Mouse (Mus musculus) testis, postnatal 10 days (tissue): ENCODE data around the gene Ccdc92.

Source experiments
- DNase-seq: peaks from one replicate; pipeline ENCODE4 v3.0.0; 2021; ENCODE audit warnings: low spot score

Gene Ccdc92

DNA sequence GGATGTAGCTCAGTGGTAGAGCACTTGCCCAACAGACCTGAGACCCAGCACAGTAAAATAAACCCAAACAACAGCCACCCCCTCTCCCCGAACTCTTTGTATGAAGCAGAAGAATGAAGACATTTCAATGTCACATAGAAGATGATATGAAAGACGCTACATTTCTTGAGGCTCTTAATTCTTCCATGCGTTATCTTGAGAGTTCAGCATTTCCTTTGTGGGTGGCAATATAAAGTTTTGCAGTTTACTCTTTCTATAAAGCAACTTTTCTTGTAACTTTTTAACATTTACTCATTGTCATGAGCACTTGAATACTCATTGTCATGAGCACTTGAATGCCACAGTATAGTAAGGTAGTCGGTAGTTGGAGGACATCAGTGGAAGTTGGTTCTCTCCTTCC is 8.0 kb downstream of the Ccdc92 start:
- no peak for DNase-seq

- no peak for DNase-seq
Measured at GRCm38 (mm10) chr5:124853079-124853478, 9.1 kb downstream of the Ccdc92 start.

DNA sequence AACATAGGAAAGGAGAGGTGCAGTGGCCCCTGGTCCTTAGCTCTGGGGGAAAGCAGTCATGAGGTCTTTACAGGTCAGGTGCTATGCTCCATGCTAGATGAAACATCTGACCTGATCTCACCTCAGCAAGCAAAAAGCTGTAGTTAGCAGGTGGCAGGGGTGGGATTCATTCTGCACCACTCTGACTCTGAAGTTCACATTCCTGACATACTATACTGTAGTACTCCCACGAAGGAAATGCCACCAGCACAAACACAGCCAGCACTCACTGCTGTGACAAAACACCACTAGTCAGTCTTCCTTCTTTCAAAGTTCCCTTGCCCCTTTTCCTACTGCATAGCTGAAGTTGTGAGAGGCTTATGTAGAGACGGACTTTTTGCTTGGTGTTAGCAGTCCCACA is 9.9 kb downstream of the Ccdc92 start:
- no peak for DNase-seq

DNA sequence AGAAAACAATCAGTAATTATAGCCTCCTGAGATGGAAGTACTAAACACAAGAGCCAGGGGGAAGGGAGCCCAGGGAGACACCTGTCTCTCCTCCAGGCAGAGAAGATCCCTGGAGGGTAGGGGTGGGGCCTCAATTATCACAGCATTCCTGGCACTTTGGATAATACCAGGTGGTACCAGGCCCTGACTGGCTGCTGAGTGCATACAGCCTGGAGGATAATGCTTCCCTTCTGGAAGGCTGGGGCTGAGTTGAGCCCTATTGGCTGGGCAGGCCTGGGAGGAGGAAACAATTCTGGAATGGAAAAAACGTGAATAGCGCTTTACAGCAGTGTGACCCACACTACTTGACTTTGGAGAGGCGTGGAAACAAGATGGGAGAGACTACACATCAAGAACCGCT is 10.7 kb downstream of the Ccdc92 start:
- DNase-seq, result no peak

DNA sequence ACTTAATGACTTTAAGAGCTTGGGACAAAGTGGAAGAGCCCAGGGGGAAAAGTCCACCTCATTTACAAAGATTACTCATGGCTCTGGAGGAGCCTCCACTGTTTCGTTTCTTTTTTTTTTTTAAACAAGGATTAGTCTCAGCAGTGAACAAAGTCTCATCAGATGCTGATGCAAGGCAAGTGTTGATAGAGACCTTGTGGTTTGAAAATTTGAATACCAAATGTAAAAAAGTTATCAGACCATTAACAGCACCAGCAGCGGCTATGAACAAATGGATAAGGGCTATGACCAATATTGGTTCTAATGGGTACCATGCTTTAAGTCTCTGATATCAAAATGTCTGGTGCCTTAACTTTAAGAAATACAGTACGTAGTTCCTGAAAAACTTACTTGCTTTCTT is 13.2 kb downstream of the Ccdc92 start:
- no peak for DNase-seq

- no peak for DNase-seq
Measured at GRCm38 (mm10) chr5:124847014-124847413, 15.2 kb downstream of the Ccdc92 start.

- DNase-seq, result no peak
Measured at GRCm38 (mm10) chr5:124844929-124845328, 17.3 kb downstream of the Ccdc92 start.

- DNase-seq, result no peak
Measured at GRCm38 (mm10) chr5:124843386-124843785, 18.8 kb downstream of the Ccdc92 start.

DNA sequence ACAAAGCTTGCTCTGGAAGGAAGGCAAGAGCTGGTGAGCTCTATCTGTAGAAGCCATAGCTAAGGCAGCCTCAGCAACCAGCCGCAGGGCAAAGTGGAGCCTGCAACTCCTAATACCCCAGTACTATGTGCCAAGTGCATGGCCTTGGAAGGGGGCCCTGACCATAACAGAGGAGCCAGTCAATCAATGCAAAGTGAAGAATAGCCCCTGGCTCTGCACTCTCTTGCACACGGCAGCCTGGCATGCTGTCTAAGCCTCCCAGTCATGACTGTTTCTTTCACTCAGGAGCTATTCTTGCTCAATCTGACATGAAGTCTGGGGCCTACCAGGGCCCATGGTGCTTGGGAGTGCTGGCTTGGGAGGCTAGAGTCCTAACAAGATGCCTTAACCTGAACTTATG is 21.6 kb downstream of the Ccdc92 start:
- no peak for DNase-seq

GRCm38 (mm10) chr5:124840202-124840601 is 22.0 kb downstream of the Ccdc92 start:
- DNase-seq, result no peak

DNA sequence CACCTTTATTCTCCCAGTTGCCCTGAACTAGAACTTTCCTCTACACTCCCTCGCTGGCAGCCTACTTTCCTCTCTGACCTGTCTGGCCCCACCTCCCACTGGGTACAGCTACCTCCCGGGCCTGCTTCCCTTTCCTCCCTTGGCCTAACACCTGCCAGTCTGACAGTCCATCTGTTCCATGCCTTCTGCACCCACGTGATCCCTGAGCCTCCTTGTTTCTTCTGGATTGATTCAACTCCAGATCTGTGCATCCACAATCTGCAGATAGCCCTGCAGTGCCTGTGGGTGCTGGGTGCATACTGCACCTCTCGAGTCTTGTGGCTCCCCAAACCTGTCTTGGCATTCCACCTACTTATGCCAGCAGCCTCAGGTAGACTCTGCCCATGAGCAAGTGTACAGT is 25.6 kb downstream of the Ccdc92 start:
- no peak for DNase-seq

- DNase-seq, result no peak
Measured at GRCm38 (mm10) chr5:124836075-124836474, 26.1 kb downstream of the Ccdc92 start.

DNA sequence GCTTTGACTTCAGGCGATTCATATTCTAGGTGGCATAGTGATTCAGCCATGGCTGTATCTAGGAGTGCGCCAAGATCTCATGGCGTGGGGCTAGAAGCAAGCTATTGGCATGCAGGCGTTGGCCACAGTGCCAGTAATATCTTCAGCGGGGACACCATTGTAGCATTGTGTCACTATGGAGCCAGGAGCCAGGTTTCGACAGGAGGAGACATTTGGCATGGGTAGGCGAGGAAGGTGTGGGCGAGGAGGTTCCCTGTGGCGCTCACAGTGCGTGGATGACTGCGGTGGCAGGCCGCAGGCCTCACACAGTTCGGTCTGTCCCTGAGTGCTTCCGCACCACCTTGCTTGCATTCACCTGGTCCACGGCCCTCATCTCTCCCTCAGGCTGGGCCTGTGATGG is 27.0 kb downstream of the Ccdc92 start:
- DNase-seq, result no peak

DNA sequence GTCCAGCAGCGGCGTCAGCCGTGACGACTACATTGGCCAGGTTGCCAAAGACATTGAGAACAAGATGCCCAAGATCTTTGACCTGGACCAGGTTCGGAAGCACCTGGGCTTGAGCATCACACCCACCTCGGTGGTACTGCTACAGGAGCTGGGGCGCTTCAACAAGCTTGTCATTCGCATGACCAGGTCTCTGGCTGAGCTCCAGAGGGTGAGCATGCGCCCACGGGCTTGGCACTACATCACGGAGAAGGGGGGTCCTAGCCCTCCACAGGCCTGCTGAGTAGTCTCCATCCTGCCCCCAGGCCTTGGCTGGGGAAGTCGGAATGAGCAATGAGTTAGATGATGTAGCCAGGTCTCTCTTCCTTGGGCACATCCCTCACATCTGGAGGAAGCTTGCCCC is 31.9 kb downstream of the Ccdc92 start:
- DNase-seq, result no peak

DNA sequence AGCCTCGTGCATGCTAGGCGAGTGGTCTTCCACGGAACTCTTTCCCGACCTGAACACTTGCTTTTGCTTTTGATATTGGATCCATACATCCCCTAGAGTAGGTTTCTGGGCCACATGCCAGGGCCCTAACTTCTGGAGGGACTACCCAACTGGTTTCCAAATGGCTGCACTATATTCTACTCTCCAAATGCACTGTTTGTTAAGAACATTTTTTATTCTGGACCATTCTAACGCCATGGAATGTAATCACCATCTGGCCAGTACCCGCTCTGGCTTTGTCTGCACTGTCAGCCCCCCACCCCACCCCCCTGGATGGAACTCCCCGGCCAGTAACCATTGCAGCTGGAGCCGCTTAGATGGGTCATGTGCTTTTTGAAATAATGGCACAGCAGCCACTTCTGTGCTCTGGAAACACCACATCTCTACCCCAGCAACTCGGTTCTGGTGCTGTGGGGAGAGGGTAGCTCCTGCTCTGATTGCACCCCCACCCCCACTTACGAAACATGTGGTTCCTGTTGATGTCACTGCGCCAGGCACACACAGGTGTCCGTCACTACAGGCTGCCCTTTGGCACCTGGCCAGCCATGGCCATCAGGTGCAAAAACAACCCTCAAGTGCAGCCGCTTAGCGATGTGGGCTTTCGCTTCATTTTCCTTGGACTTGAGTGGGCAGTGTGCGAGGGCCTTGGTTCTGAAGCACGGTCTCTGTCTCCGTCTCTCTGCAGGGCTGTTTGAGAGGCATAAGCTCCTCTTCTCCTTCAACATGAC is 39.9 kb downstream of the Ccdc92 start:
- no peak for DNase-seq

- DNase-seq, result no peak
Measured at GRCm38 (mm10) chr5:124817050-124817449, 45.2 kb downstream of the Ccdc92 start.

- no peak for DNase-seq
Measured at GRCm38 (mm10) chr5:124814797-124815196, 47.4 kb downstream of the Ccdc92 start.

- no peak for DNase-seq
Measured at GRCm38 (mm10) chr5:124812466-124812865, 49.8 kb downstream of the Ccdc92 start.

DNA sequence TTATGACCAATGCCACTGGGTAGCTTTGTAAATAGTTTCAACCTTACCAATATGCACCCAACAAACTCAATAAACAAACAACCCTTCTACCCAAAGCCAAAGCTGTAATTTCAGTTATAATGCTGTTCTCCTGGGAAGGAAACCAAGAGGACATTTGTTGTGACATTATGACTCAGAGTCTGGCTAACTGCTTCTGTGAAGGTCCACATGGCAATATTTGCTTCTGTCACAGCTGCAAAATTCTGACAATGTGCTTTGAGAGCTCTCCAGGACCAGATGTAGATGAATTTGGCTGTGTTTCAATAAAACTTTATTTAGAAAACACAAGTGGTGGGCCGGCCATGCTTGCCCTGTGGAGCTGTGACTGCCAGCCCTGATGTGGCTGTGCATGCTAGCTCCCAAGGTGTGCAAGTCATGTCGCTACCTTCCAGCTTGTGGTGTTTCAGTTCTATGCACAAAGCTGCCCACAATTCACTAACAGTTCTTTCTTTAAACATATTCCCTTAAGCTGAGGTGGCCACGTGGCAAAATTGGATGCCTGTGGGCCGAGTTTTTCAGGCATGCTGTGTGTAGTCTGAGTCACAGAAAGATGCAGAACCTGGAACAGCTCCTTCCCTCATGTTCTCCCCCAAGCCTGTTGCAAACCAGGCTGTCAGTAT is 52.4 kb downstream of the Ccdc92 start:
- no peak for DNase-seq

DNA sequence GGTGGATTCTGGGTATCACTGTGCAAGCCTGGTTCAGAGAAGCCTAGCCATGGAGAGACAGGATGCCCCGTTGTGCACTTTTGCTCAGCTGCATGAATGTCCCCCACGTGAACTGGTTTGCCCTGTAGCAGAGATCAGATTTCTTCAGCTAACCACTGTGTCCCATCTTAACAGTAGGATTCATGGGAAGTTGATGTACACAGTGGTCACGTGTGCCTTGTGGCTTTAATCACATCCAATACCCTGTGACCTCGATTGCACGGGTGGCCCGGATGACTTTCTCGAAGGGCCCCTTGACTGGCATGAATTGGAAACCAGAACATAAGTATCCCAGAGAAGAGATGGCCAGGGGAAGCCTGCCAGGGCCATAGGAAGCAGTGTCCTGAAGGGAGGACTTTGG is 70.1 kb downstream of the Ccdc92 start:
- no peak for DNase-seq

DNA sequence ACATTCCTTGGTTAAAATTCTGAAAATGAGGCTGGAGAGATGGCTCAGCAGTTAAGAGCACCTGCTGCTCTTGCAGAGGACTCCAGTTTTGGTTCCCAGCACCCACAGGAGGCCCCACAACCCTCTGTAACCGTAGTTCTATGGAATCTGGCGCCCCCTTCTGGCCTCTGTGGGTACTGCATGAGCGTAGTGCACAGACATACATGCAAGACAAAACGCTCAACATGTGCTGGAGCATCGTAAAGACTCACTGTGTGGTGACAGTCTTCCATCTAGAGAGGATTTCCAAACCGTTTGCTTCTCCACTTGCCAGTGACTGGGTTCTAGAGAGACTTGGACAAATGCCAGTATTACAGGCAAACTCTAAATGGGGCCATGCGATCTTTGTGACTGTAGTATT is 76.6 kb downstream of the Ccdc92 start:
- DNase-seq, result peak; percentile 60
